Mouse (Mus musculus) liver, embryonic 14.5 days (tissue): ENCODE measurements around the gene Mrpl39. TPM values are rescaled to one million over a fixed set of nuclear protein-coding genes. Genes with fewer than 3 reads are reported as not detected.
A peak's percentile ranks its signal among the peaks of the same experiment; 100 is the strongest.

Experiments used
- ATAC-seq: fragments of 200-750 bp; cut with Nextera tagmentation; 2 replicates; pipeline ENCODE4 v1.8.0; 2017; ENCODE audit warnings: moderate number of reproducible peaks, mild to moderate bottlenecking, moderate library complexity; ENCODE audit not compliant: insufficient read depth
- DNase-seq, 3 experiments: peaks; one replicate each; pipeline ENCODE4 v3.0.0-alpha.2; 2012 to 2013; ENCODE audit warnings: low read depth in 3 of 3, low spot score in 3 of 3
- H3K27ac ChIP-seq: fragments of 300-500 bp; sonication (generic); 2 replicates; pipeline ENCODE4 v1.5.1; 2014; ENCODE audit warnings: moderate library complexity, mild to moderate bottlenecking, control low read depth, inconsistent platforms
- H3K27me3 ChIP-seq: fragments of 300-500 bp; sonication (generic); 2 replicates; pipeline ENCODE4 v1.6.1; 2014; ENCODE audit warnings: mild to moderate bottlenecking, low read length, moderate library complexity; ENCODE audit not compliant: control insufficient read depth, insufficient read depth
- H3K36me3 ChIP-seq: fragments of 300-500 bp; sonication (generic); replicated peaks from 2 replicates; pipeline ENCODE4 v1.6.1; 2014; ENCODE audit warnings: low read depth; ENCODE audit not compliant: control insufficient read depth, insufficient read depth
- H3K4me1 ChIP-seq, 2 experiments: fragments of 200-500 bp in 1 of 2; fragments of 300-500 bp in 1 of 2; sonication (generic) in 1 of 2; replicated peaks; 2 replicates each; pipeline ENCODE4 v1.6.1; 2012 to 2014; ENCODE audit warnings: antibody characterized with exemption in 1 of 2, inconsistent platforms in 1 of 2, low read length in 1 of 2; ENCODE audit not compliant: control insufficient read depth in 2 of 2, insufficient read depth in 2 of 2
- H3K4me2 ChIP-seq: fragments of 300-500 bp; sonication (generic); 2 replicates; pipeline ENCODE4 v1.6.1; 2014; ENCODE audit warnings: low read depth, mild to moderate bottlenecking, control low read depth, moderate library complexity
- H3K4me3 ChIP-seq, 2 experiments: fragments of 200-500 bp in 1 of 2; fragments of 300-500 bp in 1 of 2; sonication (generic) in 1 of 2; 2 replicates each; pipeline ENCODE4 v1.5.1; 2012 to 2014; ENCODE audit warnings: low read depth in 2 of 2, low read length in 2 of 2, mild to moderate bottlenecking in 2 of 2, control low read depth in 1 of 2, inconsistent platforms in 1 of 2, moderate library complexity in 1 of 2; ENCODE audit not compliant: insufficient read depth in 1 of 2
- H3K9ac ChIP-seq: fragments of 300-500 bp; sonication (generic); replicated peaks from 2 replicates; pipeline ENCODE4 v1.6.1; 2014; ENCODE audit warnings: mild to moderate bottlenecking, control low read depth, moderate library complexity
- H3K9me3 ChIP-seq: fragments of 300-500 bp; sonication (generic); 2 replicates; pipeline ENCODE4 v1.6.1; 2016; ENCODE audit warnings: low read length, mixed read lengths; ENCODE audit not compliant: control insufficient read depth
- CTCF ChIP-seq: IDR thresholded peaks from 2 replicates; pipeline ENCODE4 v1.5.1; 2016; ENCODE audit warnings: antibody characterized with exemption, low read depth, control low read depth
- EP300 ChIP-seq: IDR thresholded peaks from 2 replicates; pipeline ENCODE4 v1.6.1; 2016; ENCODE audit warnings: antibody characterized with exemption, low read depth
- WGBS: fragments of 180-500 bp; shearing (Covaris S2); extraction: QIAGEN DNeasy Blood & Tissue Kit; methylation state at CpG from one replicate; pipeline ENCODE4 v1.1.7; 2014; ENCODE audit not compliant: insufficient replicate concordance; 5-methylcytosine and 5-hydroxymethylcytosine counted together
- polyA plus RNA-seq, 2 experiments: library from polyadenylated mRNA; depleted of rRNA in 1 of 2; stranded (reverse) in 1 of 2; unstranded in 1 of 2; fragments of >200 nt; fragmentation: Nextera tagmentation in 1 of 2; extraction: Ambion mirVana in 1 of 2; gene quantifications; 2 replicates each; pipeline versions ENCODE4 v1.2.1 to v1.2.3; 2012 to 2014

Mrpl39 gene
- polyA plus RNA-seq, 2 experiments: 19.5 to 26.3 TPM

DNA sequence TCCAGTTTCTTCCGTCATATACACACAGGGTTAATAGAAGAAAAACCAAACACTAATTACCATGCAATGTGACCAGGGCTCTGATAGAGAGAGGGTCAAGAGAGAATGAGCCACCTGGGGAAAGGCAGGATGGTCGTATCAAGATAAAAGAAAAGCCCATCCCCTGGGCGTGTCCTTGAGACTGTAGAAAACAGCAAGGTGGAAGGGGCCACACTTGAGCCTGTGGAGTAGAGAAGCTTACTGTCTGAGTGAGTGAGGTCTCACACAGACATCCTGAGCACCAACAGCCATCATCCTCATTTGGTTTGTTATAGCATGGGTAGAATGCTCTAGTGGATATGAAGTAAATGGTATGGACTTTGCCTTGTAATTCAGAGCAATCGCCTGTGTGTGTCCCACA is 27.7 kb downstream of the Mrpl39 start:
- TF ChIP-seq EP300 (no peak), CTCF (no peak)
- no peak for DNase-seq
- H3K36me3 ChIP-seq: no peaks in the 10 kb centered on the region
- no peak overlapping the region for H3K27ac ChIP-seq
- peaks cover 16% of the 10 kb centered on the region for H3K27me3 ChIP-seq
- no peak overlapping the region for H3K4me2 ChIP-seq
- H3K4me1 ChIP-seq: no peaks in the 10 kb centered on the region
- H3K4me3 ChIP-seq: no peak overlapping the region
- 59% methylated on average over 4 of the region's 4 CpGs for WGBS
- no peak for ATAC-seq
- no peak overlapping the region for H3K9ac ChIP-seq
- H3K9me3 ChIP-seq: no peaks in the 10 kb centered on the region

GRCm38 (mm10) chr16:84706571-84706970 is 29.0 kb downstream of the Mrpl39 start:
- 58% methylated on average over 6 of the region's 6 CpGs for WGBS
- no peaks in the 10 kb centered on the region for H3K36me3 ChIP-seq
- ATAC-seq: no peak
- no peaks in the 10 kb centered on the region for H3K9me3 ChIP-seq
- DNase-seq: no peak
- H3K27ac ChIP-seq: no peak overlapping the region
- no peak overlapping the region for H3K4me2 ChIP-seq
- H3K9ac ChIP-seq: no peak overlapping the region
- peaks cover 26% of the 10 kb centered on the region for H3K27me3 ChIP-seq
- no peaks in the 10 kb centered on the region for H3K4me1 ChIP-seq
- TF ChIP-seq EP300: no peak
- no peak for TF ChIP-seq CTCF
- H3K4me3 ChIP-seq: no peak overlapping the region

DNA sequence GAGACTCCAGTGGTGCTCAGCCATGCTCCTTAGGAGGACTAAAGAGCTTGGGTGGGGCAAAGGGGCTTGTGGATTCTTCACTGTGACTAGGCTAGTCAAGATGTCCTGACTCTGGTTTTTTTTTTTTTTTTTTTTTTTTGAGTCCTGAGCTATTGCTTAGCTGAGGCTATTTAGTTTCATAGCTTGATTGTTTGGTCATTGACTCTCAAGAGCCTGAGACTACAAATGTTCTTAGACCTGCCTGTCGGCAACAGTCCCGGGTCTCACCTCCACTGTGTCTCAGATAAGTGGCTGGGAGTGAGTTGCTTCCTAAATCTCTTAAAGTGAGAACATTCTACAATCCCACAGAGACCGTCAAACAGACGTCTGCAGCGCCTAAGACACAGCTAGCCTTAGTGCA is 30.0 kb downstream of the Mrpl39 start:
- no peak overlapping the region for H3K4me2 ChIP-seq
- no peak overlapping the region for H3K9ac ChIP-seq
- no peak for ATAC-seq
- H3K9me3 ChIP-seq: no peaks in the 10 kb centered on the region
- H3K27ac ChIP-seq: no peak overlapping the region
- no peak overlapping the region for H3K4me3 ChIP-seq
- TF ChIP-seq CTCF: no peak
- no peak for TF ChIP-seq EP300
- H3K4me1 ChIP-seq: no peaks in the 10 kb centered on the region
- H3K36me3 ChIP-seq: no peaks in the 10 kb centered on the region
- peaks cover 26% of the 10 kb centered on the region for H3K27me3 ChIP-seq
- DNase-seq: no peak
- 60% methylated on average over 5 of the region's 5 CpGs for WGBS

DNA sequence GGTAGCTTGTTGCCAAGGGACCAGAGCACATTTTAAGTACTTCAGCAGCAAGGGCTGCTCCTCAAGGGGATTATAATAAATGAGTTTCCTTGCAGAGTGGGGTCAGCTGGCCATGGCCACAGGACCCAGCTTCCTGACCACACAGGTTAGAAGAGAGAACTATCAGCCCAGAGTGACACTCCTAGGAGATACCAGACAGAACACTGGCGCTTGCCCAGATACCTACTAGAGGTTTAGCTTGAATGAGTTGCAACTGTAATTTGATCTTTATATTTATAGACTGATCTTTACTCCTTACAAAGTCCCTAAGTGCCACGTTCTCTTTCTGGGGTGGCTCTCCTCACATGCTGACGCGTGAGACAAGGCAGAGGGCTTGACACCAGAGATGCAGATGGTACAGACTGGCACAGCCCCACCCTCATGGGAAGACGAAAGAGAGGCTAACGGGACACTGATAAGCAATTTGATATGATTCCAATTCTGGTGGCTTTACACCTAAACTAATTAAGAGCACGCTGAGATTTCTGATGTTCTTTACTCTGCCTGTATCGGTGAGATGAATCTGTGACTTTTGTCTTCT is 30.8 kb downstream of the Mrpl39 start:
- Histone ChIP-seq H3K27ac (no peak overlapping the region), H3K4me3 (no peak overlapping the region), H3K36me3 (no peaks in the 10 kb centered on the region), H3K27me3 (peaks cover 26% of the 10 kb centered on the region), H3K4me1 (no peaks in the 10 kb centered on the region), H3K9ac (no peak overlapping the region), H3K4me2 (no peak overlapping the region), H3K9me3 (no peaks in the 10 kb centered on the region)
- DNase-seq: no peak
- no peak for TF ChIP-seq EP300
- no peak for TF ChIP-seq CTCF
- WGBS: 46% methylated on average over 8 of the region's 8 CpGs
- ATAC-seq: no peak

- no peak for TF ChIP-seq CTCF
- no peak for TF ChIP-seq EP300
- ATAC-seq (no peak), DNase-seq (no peak)
- 47% methylated on average over 13 of the region's 13 CpGs for WGBS
- no peaks in the 10 kb centered on the region for H3K9me3 ChIP-seq
- no peaks in the 10 kb centered on the region for H3K4me1 ChIP-seq
- peak overlapping the region; percentile 65 for H3K4me2 ChIP-seq
- peaks cover 26% of the 10 kb centered on the region for H3K27me3 ChIP-seq
- no peak overlapping the region for H3K27ac ChIP-seq
- no peaks in the 10 kb centered on the region for H3K36me3 ChIP-seq
- H3K9ac ChIP-seq: no peak overlapping the region
- no peak overlapping the region; a peak in 1 of 4 replicates for H3K4me3 ChIP-seq
Measured at GRCm38 (mm10) chr16:84703769-84704660, 31.5 kb downstream of the Mrpl39 start.
